Mouse (Mus musculus): ENCODE measurements around the gene Atp8b3. TPM values are rescaled to one million over a fixed set of nuclear protein-coding genes. Genes with fewer than 3 reads are reported as not detected.

Atp8b3 gene
- total RNA-seq, 2 experiments from 2014 or later: not detected

- peak; percentile 59 for ATAC-seq (replicated peaks; ENCODE audit: poor library complexity)
These were observed 6.1 kb downstream of the Atp8b3 start for GRCm38 (mm10) chr10:80532783-80533182.

- no peak for ATAC-seq (replicated peaks; ENCODE audit: poor library complexity)
These were observed 12.8 kb downstream of the Atp8b3 start for GRCm38 (mm10) chr10:80526172-80526571.

DNA sequence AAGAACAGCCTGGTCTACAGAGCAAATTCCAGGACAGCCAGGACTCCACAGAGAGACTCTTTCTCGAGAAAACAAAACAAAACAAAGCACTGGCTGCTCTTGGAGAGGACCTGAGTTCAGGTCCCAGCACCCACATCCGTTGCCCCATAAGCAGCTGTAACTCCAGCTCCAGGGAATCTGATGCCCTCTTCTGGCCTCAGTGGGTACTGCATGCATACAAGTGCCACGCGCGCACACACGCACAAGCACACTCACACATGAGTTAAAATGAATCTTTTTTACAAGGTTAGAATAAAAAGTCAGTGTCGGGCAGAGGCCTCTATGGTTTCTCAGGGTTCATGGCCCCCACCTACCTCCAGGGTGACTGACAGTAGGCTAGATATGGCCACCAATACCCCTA, 15.6 kb downstream of the Atp8b3 start:
- peak; percentile 48; the same call in 1 of the 2 replicates for ATAC-seq (replicated peaks; ENCODE audit: poor library complexity)

- ATAC-seq (replicated peaks; ENCODE audit: poor library complexity): no peak
These were observed 19.6 kb downstream of the Atp8b3 start for GRCm38 (mm10) chr10:80519287-80519686.

- ATAC-seq (replicated peaks; ENCODE audit: poor library complexity): no peak
These were observed 25.2 kb downstream of the Atp8b3 start for GRCm38 (mm10) chr10:80513739-80514138.

GRCm38 (mm10) chr10:80510273-80510660, 28.7 kb downstream of the Atp8b3 start:
- peak; percentile 29 for ATAC-seq (replicated peaks; ENCODE audit: poor library complexity)

DNA sequence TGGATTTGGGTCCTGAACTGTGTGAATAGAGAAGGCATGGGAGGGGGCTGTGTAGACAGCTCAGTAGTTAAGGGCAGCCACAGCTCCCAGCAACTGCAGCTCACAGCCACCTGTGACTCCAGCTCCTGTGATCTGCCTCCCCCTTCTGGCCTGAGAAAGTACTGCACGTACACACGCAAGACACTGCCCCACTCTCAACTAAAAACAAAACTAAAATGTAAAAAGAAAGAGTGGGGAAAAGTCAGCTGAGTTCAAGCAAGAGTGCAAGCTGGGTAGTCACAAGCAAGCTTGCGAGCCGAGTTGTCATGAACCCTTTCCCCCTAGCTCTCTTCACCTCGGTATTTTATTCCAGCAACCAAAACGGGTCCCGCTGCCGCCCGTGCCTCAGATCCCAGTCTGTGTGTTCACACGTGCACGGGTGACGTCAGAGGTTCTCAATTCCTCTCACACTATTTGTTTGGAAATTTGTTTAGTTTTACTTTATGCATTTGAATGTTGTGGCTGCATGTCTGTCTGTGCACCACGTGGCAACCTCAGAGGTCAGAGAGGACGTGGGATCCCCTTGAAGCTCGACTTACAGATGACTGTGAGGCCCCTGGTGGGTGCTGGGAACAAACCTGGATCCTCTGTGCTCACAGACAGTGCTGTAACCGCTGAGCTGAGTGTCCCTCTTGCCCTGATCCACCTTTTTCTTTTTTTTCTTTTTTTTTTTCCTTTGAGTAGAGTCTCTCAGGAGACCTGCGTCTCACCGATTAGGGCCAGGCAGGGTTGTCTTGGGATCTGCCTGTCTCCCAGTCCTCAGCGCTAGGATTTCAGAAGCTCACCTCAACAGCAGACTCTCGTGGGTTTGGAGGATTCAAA, 29.3 kb downstream of the Atp8b3 start:
- ATAC-seq (replicated peaks; ENCODE audit: poor library complexity): peak; percentile 93

GRCm38 (mm10) chr10:80506222-80506621, 32.7 kb downstream of the Atp8b3 start:
- ATAC-seq (replicated peaks; ENCODE audit: poor library complexity): peak; percentile 74

- no peak for ATAC-seq (replicated peaks; ENCODE audit: poor library complexity)
These were observed 34.2 kb downstream of the Atp8b3 start for GRCm38 (mm10) chr10:80504724-80505123.

GRCm38 (mm10) chr10:80503599-80504220, 35.2 kb downstream of the Atp8b3 start:
- 0 out of 2 replicates have a peak, but pooled peaks have one; percentile 5 for ATAC-seq (replicated peaks; ENCODE audit: poor library complexity)

- no peak for ATAC-seq (replicated peaks; ENCODE audit: poor library complexity)
These were observed 36.1 kb downstream of the Atp8b3 start for GRCm38 (mm10) chr10:80502819-80503314.

GRCm38 (mm10) chr10:80502291-80502690, 36.6 kb downstream of the Atp8b3 start:
- no peak for ATAC-seq (replicated peaks; ENCODE audit: poor library complexity)

GRCm38 (mm10) chr10:80496421-80496820, 42.5 kb downstream of the Atp8b3 start:
- no peak for ATAC-seq (replicated peaks; ENCODE audit: poor library complexity)

- 0 out of 2 replicates have a peak, but pooled peaks have one; percentile 26 for ATAC-seq (replicated peaks; ENCODE audit: poor library complexity)
These were observed 43.0 kb downstream of the Atp8b3 start for GRCm38 (mm10) chr10:80495901-80496300.

DNA sequence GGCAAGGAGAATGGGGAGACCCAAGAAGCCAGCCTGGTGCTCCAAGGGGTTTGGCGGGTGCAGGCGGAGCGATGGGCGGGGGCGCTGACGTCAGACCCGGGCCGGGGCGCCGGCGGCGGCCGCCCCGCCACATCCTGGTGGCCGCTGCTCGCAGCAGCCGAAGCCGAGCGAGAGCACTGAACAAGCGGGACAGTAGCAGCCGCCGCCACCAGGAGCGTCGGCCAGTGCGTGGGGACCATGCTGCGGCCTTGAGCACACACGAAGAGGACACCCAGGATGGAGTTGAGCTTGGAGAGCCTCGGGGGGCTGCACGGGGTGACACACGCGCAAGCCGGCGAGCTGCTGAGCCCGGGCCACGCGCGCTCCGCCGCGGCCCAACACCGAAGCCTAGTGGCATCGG, 44.2 kb downstream of the Atp8b3 start, which contains the start of gene Onecut3:
TSS of gene Onecut3 (plus strand) at position 104 of the 400 bp plus-strand sequence.
- peak; percentile 27; the same call in 1 of the 2 replicates for ATAC-seq (replicated peaks; ENCODE audit: poor library complexity)

DNA sequence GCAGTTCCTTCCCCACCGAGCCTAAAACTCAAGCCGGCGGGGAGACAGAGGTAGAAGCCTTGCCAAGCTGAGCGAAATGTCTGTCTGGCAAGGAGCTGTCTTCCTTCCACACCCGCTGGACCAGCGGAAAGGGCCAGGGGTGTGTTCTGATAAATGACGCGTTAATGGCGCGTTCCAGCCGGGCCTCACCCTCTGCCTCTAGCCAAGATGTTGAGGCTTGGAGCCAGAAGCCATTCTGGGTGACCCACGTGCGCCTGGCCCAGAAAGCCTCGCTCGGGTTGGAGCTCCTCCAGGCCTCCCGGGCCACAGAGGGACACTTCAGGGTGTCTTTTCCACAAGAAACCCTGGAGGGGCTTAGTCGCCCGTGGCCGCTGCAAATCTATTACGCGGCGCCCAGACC, 48.9 kb downstream of the Atp8b3 start:
- no peak for ATAC-seq (replicated peaks; ENCODE audit: poor library complexity)

DNA sequence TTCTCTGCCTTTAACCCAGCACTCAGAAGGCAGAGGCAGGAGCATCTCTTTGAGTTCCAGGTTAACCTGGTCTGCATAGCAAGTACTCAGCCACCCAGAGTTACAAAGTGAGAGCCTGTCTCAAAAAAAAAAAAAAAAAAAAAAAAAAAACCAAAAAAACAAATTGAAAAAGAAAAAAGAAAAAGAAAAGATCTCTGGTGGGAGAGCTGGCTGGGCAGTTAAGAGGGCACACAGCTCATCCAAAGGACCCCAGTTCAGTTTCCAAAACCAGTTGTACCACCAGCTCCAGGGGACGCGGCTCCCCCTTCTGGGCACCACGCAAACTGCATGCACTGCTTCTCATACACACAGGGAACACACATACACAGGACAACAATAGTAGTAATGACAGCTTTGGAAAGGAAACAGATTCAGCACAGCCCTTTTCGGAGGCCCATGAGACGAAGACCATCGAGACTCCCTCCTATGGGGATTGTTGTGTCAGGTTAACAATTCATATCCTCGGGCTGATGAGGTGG, 52.0 kb downstream of the Atp8b3 start:
- ATAC-seq (replicated peaks; ENCODE audit: poor library complexity): peak; percentile 60; the same call in 1 of the 2 replicates

DNA sequence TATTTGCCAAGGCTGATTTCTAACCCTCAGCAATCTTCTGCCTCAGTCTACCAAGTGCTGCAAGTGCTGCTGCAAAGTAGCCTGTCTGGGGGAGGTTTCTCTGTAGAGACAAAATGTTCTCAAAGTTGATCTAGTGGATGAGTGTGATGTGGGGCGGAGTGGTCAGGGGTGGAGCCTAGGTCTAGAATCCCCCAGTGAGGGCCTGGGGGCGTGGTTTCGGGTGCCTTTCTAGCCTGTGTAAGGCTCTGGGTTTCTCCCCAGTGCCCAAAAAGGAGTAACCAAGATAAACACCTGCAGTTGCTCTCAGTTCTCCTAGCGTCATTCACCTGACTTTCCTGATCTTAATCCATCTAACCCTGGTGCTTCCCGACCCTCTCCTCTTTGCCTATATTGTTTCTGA, 57.9 kb downstream of the Atp8b3 start:
- peak; percentile 82 for ATAC-seq (replicated peaks; ENCODE audit: poor library complexity)

GRCm38 (mm10) chr10:80478531-80478930, 60.4 kb downstream of the Atp8b3 start:
- ATAC-seq (replicated peaks; ENCODE audit: poor library complexity): no peak

DNA sequence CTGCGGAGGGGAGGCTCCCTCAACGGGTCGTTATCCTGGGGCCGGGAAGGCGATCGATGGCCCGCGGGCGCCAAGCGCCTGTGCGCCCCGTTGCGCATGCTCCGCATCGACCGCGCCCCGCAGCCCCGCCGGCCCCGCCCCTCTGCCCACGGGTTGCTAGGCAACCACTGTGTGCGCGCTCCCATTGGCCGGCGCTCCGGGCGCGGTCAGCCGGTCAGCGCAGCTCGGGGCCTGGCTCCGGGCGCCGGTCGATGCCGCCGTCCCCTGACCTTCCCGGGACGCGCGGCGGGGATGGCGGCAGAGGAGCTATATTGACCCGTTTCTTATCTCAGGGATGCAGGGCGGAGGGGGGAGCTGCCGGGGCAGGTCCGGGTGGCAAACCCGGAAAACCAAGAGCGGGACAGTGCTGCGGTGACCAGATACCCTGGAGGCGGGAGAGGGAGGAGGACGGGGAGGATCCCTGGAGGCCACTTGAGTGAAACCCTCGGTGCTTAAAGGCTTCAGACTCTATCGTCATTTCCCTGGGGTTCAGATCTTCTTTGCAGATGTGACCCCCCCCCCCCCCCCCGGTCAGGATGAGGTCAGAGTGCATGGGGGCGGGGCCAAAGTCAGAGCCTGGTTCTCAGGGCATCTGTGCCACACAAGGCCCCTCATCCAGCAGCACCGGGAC, 63.5 kb downstream of the Atp8b3 start:
- peak; percentile 93 for ATAC-seq (replicated peaks; ENCODE audit: poor library complexity)
